Mouse (Mus musculus) lung, adult 2 months (tissue): ENCODE measurements around the gene Fkbp15.

Experiments used
- CTCF ChIP-seq: fragments of 200-500 bp; IDR thresholded peaks from 2 replicates; pipeline ENCODE4 v1.5.1; 2011; ENCODE audit warnings: mild to moderate bottlenecking, low read length, control low read depth; ENCODE audit not compliant: insufficient read depth
- POLR2A ChIP-seq: fragments of 200-500 bp; IDR thresholded peaks from 2 replicates; pipeline ENCODE4 v1.6.1; 2011; ENCODE audit warnings: low read depth, mild to moderate bottlenecking, control low read depth, low read length, borderline replicate concordance; ENCODE audit errors: extremely low read depth

DNA sequence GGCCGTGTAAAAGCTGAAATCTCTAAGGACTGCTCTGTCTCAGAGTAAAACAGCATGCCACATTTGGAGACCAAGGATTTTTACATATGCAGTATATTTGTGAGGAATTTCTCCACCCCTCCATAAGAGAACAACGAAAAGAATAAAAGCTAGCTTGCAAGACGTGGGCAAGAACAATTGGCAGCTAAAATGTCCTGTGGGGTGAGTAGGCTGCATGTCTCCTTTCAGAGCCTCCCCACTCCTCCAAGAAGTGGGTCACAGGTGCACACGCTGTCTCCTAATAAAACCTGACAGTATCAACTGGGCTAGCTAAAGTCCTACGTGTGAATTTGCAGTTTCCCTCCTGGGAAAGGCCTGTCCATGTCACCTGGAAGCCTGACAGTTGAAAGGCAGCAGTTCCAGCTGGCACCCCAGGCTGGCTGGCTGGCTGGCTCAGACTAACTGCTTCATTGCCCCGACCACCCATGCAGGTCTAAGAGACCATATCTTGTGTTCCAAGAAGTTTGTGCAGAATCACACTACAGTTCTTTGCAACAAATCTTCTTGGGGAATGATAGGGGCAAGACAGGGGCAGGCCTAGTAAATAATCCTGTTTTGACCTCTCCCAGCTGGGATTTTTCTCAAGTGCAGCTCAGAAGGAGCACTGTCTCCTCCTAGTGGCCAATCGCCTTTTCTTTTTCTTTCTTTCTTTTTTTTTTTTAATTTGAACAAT lies 97.1 kb downstream of the Fkbp15 start:
- TF ChIP-seq CTCF (no peak), POLR2A (no peak)
